Mouse (Mus musculus): Measurements from ENCODE around the gene Lurap1l. TPM values are rescaled to one million over a fixed set of nuclear protein-coding genes. Genes with fewer than 3 reads are reported as not detected.

Lurap1l gene
- polyA plus RNA-seq, 1 experiment from 2014 or later, result 2.6 TPM

- no peaks in the 10 kb centered on the region for H3K4me1 ChIP-seq (ENCODE audit: control insufficient read depth in 2 of 2, insufficient read depth in 2 of 2, low read length in 2 of 2)
- H3K27me3 ChIP-seq (ENCODE audit: control insufficient read depth, insufficient read depth, low read length), result no peaks in the 10 kb centered on the region
- H3K4me3 ChIP-seq (ENCODE audit: control insufficient read depth in 1 of 2, insufficient read depth in 1 of 2, low read depth in 1 of 2, low read length in 2 of 2), result no peak overlapping the region
- no peaks in the 10 kb centered on the region for H3K9me3 ChIP-seq (ENCODE audit: control insufficient read depth, low read length)
- H3K4me2 ChIP-seq (ENCODE audit: low read length), result no peak overlapping the region
- 46% methylated on average over 5 of the region's 5 CpGs for WGBS
- H3K27ac ChIP-seq (replicated peaks in 1 of 2; ENCODE audit: control insufficient read depth in 1 of 2, insufficient read depth in 1 of 2, low read depth in 2 of 2, low read length in 2 of 2), result no peak overlapping the region
- ATAC-seq (ENCODE audit: insufficient number of reproducible peaks, insufficient read depth, low FRiP score, low read depth), result no peak
- no peaks in the 10 kb centered on the region for H3K36me3 ChIP-seq (ENCODE audit: control insufficient read depth, insufficient read depth, low read length)
- no peak overlapping the region for H3K9ac ChIP-seq (ENCODE audit: low read length)
Measured at GRCm38 (mm10) chr4:80874121-80874859, 36.2 kb upstream of the Lurap1l start.

GRCm38 (mm10) chr4:80875055-80875454 lies 35.4 kb upstream of the Lurap1l start:
- H3K27ac ChIP-seq (replicated peaks in 1 of 2; ENCODE audit: control insufficient read depth in 1 of 2, insufficient read depth in 1 of 2, low read depth in 2 of 2, low read length in 2 of 2), result no peak overlapping the region
- no peak overlapping the region for H3K4me2 ChIP-seq (ENCODE audit: low read length)
- H3K9ac ChIP-seq (ENCODE audit: low read length), result no peak overlapping the region
- H3K36me3 ChIP-seq (ENCODE audit: control insufficient read depth, insufficient read depth, low read length), result no peaks in the 10 kb centered on the region
- no peak overlapping the region for H3K4me3 ChIP-seq (ENCODE audit: control insufficient read depth in 1 of 2, insufficient read depth in 1 of 2, low read depth in 1 of 2, low read length in 2 of 2)
- no peaks in the 10 kb centered on the region for H3K27me3 ChIP-seq (ENCODE audit: control insufficient read depth, insufficient read depth, low read length)
- no peaks in the 10 kb centered on the region for H3K9me3 ChIP-seq (ENCODE audit: control insufficient read depth, low read length)
- ATAC-seq (ENCODE audit: insufficient number of reproducible peaks, insufficient read depth, low FRiP score, low read depth), result no peak
- H3K4me1 ChIP-seq (ENCODE audit: control insufficient read depth in 2 of 2, insufficient read depth in 2 of 2, low read length in 2 of 2), result no peaks in the 10 kb centered on the region
- 35% methylated on average over 4 of the region's 4 CpGs for WGBS

GRCm38 (mm10) chr4:80881996-80882599 lies 28.3 kb upstream of the Lurap1l start:
- 90% methylated on average over 1 of the region's 1 CpGs for WGBS
- Histone ChIP-seq H3K27ac (replicated peaks in 1 of 2; ENCODE audit: control insufficient read depth in 1 of 2, insufficient read depth in 1 of 2, low read depth in 2 of 2, low read length in 2 of 2) (no peak overlapping the region), H3K9ac (ENCODE audit: low read length) (no peak overlapping the region), H3K4me2 (ENCODE audit: low read length) (no peak overlapping the region), H3K27me3 (ENCODE audit: control insufficient read depth, insufficient read depth, low read length) (no peaks in the 10 kb centered on the region), H3K9me3 (ENCODE audit: control insufficient read depth, low read length) (no peaks in the 10 kb centered on the region), H3K4me1 (ENCODE audit: control insufficient read depth in 2 of 2, insufficient read depth in 2 of 2, low read length in 2 of 2) (no peaks in the 10 kb centered on the region), H3K4me3 (ENCODE audit: control insufficient read depth in 1 of 2, insufficient read depth in 1 of 2, low read depth in 1 of 2, low read length in 2 of 2) (no peak overlapping the region), H3K36me3 (ENCODE audit: control insufficient read depth, insufficient read depth, low read length) (no peaks in the 10 kb centered on the region)
- no peak for ATAC-seq (ENCODE audit: insufficient number of reproducible peaks, insufficient read depth, low FRiP score, low read depth)

DNA sequence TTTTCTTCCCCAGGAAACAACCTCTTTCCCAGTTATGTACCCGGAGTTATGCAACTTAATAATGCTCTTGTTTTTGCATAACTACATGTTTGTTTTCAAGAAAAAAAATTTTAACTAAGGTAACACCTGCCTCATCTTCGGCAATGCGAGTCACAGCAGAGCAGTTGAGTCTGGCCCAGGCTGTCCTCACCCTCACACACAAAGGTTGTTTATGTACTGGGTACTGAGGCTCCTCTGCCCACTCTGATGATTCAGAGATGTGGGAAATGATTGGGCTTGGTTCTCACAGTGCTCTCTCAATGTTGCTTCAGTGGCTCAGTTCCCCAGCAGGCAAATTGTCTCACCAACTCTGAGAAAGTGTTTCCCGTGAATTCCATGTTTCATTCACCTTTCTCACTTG lies 23.8 kb upstream of the Lurap1l start:
- Histone ChIP-seq H3K27ac (replicated peaks in 1 of 2; ENCODE audit: control insufficient read depth in 1 of 2, insufficient read depth in 1 of 2, low read depth in 2 of 2, low read length in 2 of 2) (no peak overlapping the region), H3K4me1 (ENCODE audit: control insufficient read depth in 2 of 2, insufficient read depth in 2 of 2, low read length in 2 of 2) (no peaks in the 10 kb centered on the region), H3K27me3 (ENCODE audit: control insufficient read depth, insufficient read depth, low read length) (no peaks in the 10 kb centered on the region), H3K9ac (ENCODE audit: low read length) (no peak overlapping the region), H3K4me3 (ENCODE audit: control insufficient read depth in 1 of 2, insufficient read depth in 1 of 2, low read depth in 1 of 2, low read length in 2 of 2) (no peak overlapping the region), H3K4me2 (ENCODE audit: low read length) (no peak overlapping the region), H3K9me3 (ENCODE audit: control insufficient read depth, low read length) (no peaks in the 10 kb centered on the region), H3K36me3 (ENCODE audit: control insufficient read depth, insufficient read depth, low read length) (no peaks in the 10 kb centered on the region)
- WGBS, result 68% methylated on average over 4 of the region's 4 CpGs
- no peak for ATAC-seq (ENCODE audit: insufficient number of reproducible peaks, insufficient read depth, low FRiP score, low read depth)

DNA sequence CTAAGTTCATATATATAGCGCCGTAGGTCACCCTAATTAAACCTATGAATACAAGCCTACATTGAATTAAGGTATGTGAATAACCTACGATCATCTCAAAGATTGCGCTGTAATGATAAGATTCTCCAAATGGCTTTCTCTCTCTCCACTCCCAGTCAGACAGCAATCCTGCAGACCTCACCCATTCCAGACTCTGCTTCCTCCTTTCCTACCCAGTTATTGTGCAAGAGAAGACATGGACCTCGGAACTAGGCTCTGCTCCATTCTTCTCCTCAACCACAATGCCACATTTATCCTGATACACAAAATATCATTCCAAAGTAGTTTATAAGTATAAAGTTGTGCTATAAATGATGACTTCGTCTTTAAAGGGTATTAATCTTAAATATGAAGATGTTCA lies 19.4 kb upstream of the Lurap1l start:
- 88% methylated on average over 6 of the region's 6 CpGs for WGBS
- no peaks in the 10 kb centered on the region for H3K9me3 ChIP-seq (ENCODE audit: control insufficient read depth, low read length)

GRCm38 (mm10) chr4:80895278-80895894 lies 15.1 kb upstream of the Lurap1l start:
- no peak for ATAC-seq (ENCODE audit: insufficient number of reproducible peaks, insufficient read depth, low FRiP score, low read depth)
- no peak overlapping the region for H3K27ac ChIP-seq (replicated peaks in 1 of 2; ENCODE audit: control insufficient read depth in 1 of 2, insufficient read depth in 1 of 2, low read depth in 2 of 2, low read length in 2 of 2)
- WGBS, result 61% methylated on average over 4 of the region's 4 CpGs

More for the DNA sequence above, 19.4 kb upstream of the Lurap1l start:
- H3K27me3 ChIP-seq (ENCODE audit: control insufficient read depth, insufficient read depth, low read length), result no peaks in the 10 kb centered on the region
- no peaks in the 10 kb centered on the region for H3K36me3 ChIP-seq (ENCODE audit: control insufficient read depth, insufficient read depth, low read length)
- no peak for ATAC-seq (ENCODE audit: insufficient number of reproducible peaks, insufficient read depth, low FRiP score, low read depth)
- H3K4me3 ChIP-seq (ENCODE audit: control insufficient read depth in 1 of 2, insufficient read depth in 1 of 2, low read depth in 1 of 2, low read length in 2 of 2), result no peak overlapping the region
- H3K27ac ChIP-seq (replicated peaks in 1 of 2; ENCODE audit: control insufficient read depth in 1 of 2, insufficient read depth in 1 of 2, low read depth in 2 of 2, low read length in 2 of 2), result no peak overlapping the region
- H3K4me1 ChIP-seq (ENCODE audit: control insufficient read depth in 2 of 2, insufficient read depth in 2 of 2, low read length in 2 of 2), result no peaks in the 10 kb centered on the region
- H3K4me2 ChIP-seq (ENCODE audit: low read length), result no peak overlapping the region
- H3K9ac ChIP-seq (ENCODE audit: low read length), result no peak overlapping the region

DNA sequence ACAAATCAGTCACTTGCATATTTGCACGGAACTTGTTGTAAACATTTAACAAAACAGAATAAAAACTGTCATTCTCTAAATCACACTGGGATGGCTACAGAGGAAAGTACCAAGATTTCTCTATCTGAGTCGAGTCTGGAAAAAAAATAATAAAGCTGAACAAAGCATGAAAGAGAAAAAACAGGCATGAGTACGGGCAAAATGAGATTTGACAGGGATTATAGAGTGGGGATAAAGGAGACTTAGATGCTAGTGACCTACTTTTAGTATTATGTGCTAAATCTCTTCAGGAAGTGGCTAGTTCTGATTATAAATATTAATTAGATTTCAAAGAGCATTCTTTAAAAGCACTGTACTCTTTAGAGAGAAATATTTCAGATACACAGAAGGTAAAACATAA lies 3.7 kb upstream of the Lurap1l start:
- H3K4me3 ChIP-seq (ENCODE audit: control insufficient read depth in 1 of 2, insufficient read depth in 1 of 2, low read depth in 1 of 2, low read length in 2 of 2), result no peak overlapping the region

More at GRCm38 (mm10) chr4:80895278-80895894, 15.1 kb upstream of the Lurap1l start:
- no peaks in the 10 kb centered on the region for H3K4me1 ChIP-seq (ENCODE audit: control insufficient read depth in 2 of 2, insufficient read depth in 2 of 2, low read length in 2 of 2)
- H3K9ac ChIP-seq (ENCODE audit: low read length), result no peak overlapping the region
- no peaks in the 10 kb centered on the region for H3K9me3 ChIP-seq (ENCODE audit: control insufficient read depth, low read length)
- no peaks in the 10 kb centered on the region for H3K36me3 ChIP-seq (ENCODE audit: control insufficient read depth, insufficient read depth, low read length)
- H3K4me2 ChIP-seq (ENCODE audit: low read length), result no peak overlapping the region
- no peak overlapping the region for H3K4me3 ChIP-seq (ENCODE audit: control insufficient read depth in 1 of 2, insufficient read depth in 1 of 2, low read depth in 1 of 2, low read length in 2 of 2)
- no peaks in the 10 kb centered on the region for H3K27me3 ChIP-seq (ENCODE audit: control insufficient read depth, insufficient read depth, low read length)

More for the DNA sequence above, 3.7 kb upstream of the Lurap1l start:
- Histone ChIP-seq H3K27ac (replicated peaks in 1 of 2; ENCODE audit: control insufficient read depth in 1 of 2, insufficient read depth in 1 of 2, low read depth in 2 of 2, low read length in 2 of 2) (no peak overlapping the region), H3K9me3 (ENCODE audit: control insufficient read depth, low read length) (no peaks in the 10 kb centered on the region), H3K9ac (ENCODE audit: low read length) (no peak overlapping the region), H3K36me3 (ENCODE audit: control insufficient read depth, insufficient read depth, low read length) (no peaks in the 10 kb centered on the region), H3K27me3 (ENCODE audit: control insufficient read depth, insufficient read depth, low read length) (no peaks in the 10 kb centered on the region), H3K4me1 (ENCODE audit: control insufficient read depth in 2 of 2, insufficient read depth in 2 of 2, low read length in 2 of 2) (no peaks in the 10 kb centered on the region), H3K4me2 (ENCODE audit: low read length) (no peak overlapping the region)
- ATAC-seq (ENCODE audit: insufficient number of reproducible peaks, insufficient read depth, low FRiP score, low read depth), result no peak
- 59% methylated on average over 3 of the region's 3 CpGs for WGBS

Measured in heart, embryonic 14.5 days (tissue).